Mouse (Mus musculus) skeletal muscle tissue, adult 2 months (tissue): ENCODE data around the gene Myo7a.
A peak's percentile ranks its signal among the peaks of the same experiment; 100 is the strongest.

Source experiments
- DNase-seq: peaks from one replicate; pipeline ENCODE4 v3.0.0-alpha.2; 2012; ENCODE audit warnings: low read depth, low spot score

Myo7a gene

GRCm38 (mm10) chr7:98119179-98119960 lies at the start of gene Myo7a:
TSS of gene Myo7a (minus strand) at chr7:98119524.
- DNase-seq = no peak

- peak; percentile 30 for DNase-seq
Observed at GRCm38 (mm10) chr7:98164999-98165528, 45.7 kb upstream of the Myo7a start.

GRCm38 (mm10) chr7:98164382-98164998 lies 45.2 kb upstream of the Myo7a start:
- no peak for DNase-seq

- DNase-seq = no peak
Observed at GRCm38 (mm10) chr7:98163700-98164099, 44.4 kb upstream of the Myo7a start.

- no peak for DNase-seq
Observed at GRCm38 (mm10) chr7:98162239-98162638, 42.9 kb upstream of the Myo7a start.

- no peak for DNase-seq
Observed at GRCm38 (mm10) chr7:98160041-98160740, 40.9 kb upstream of the Myo7a start.

- DNase-seq = no peak
Observed at GRCm38 (mm10) chr7:98158481-98158880, 39.2 kb upstream of the Myo7a start.

GRCm38 (mm10) chr7:98157636-98158332 lies 38.5 kb upstream of the Myo7a start:
- DNase-seq = no peak

- no peak for DNase-seq
Observed at GRCm38 (mm10) chr7:98156280-98156665, 36.9 kb upstream of the Myo7a start.

GRCm38 (mm10) chr7:98155546-98156279 lies 36.4 kb upstream of the Myo7a start:
- DNase-seq = peak; percentile 38

GRCm38 (mm10) chr7:98153892-98154291 lies 34.6 kb upstream of the Myo7a start:
- no peak for DNase-seq

- DNase-seq = no peak
Observed at GRCm38 (mm10) chr7:98153345-98153744, 34.0 kb upstream of the Myo7a start.

- peak; percentile 32 for DNase-seq
Observed at GRCm38 (mm10) chr7:98152400-98152799, 33.1 kb upstream of the Myo7a start.

- no peak for DNase-seq
Observed at GRCm38 (mm10) chr7:98150525-98150924, 31.2 kb upstream of the Myo7a start.

- no peak for DNase-seq
Observed at GRCm38 (mm10) chr7:98149802-98150201, 30.5 kb upstream of the Myo7a start.

GRCm38 (mm10) chr7:98148721-98149407 lies 29.5 kb upstream of the Myo7a start:
- DNase-seq = no peak

GRCm38 (mm10) chr7:98147766-98148165 lies 28.4 kb upstream of the Myo7a start:
- no peak for DNase-seq

- no peak for DNase-seq
Observed at GRCm38 (mm10) chr7:98146447-98146845, 27.1 kb upstream of the Myo7a start.

GRCm38 (mm10) chr7:98145842-98146446 lies 26.6 kb upstream of the Myo7a start:
- DNase-seq = no peak

- no peak for DNase-seq
Observed at GRCm38 (mm10) chr7:98145402-98145801, 26.1 kb upstream of the Myo7a start, which contains the start of gene Omp. TSS of gene Omp (minus strand) at chr7:98145502.
